Mouse (Mus musculus) liver, postnatal 0 days (tissue): ENCODE results near the gene Bid. TPM values are rescaled to one million over a fixed set of nuclear protein-coding genes. Genes with fewer than 3 reads are reported as not detected.
"Not testable (repeated sequence)": the region's sequence is repeated elsewhere in the genome, so short reads cannot be mapped to it uniquely, and the experiment has no call there.

Experiments used
- ATAC-seq: fragments of 200-750 bp; cut with Nextera tagmentation; 2 replicates; pipeline ENCODE4 v1.8.0; 2017; ENCODE audit warnings: mild to moderate bottlenecking, moderate library complexity
- DNase-seq: peaks from one replicate; pipeline ENCODE4 v3.0.0-alpha.2; 2016
- H3K27ac ChIP-seq: fragments of 300-500 bp; sonication (generic); 2 replicates; pipeline ENCODE4 v1.5.1; 2014; ENCODE audit warnings: antibody characterized with exemption, moderate library complexity, mild to moderate bottlenecking, low read depth
- H3K27me3 ChIP-seq: fragments of 300-500 bp; sonication (generic); 2 replicates; pipeline ENCODE4 v1.6.1; 2014; ENCODE audit warnings: low read length, control low read depth, mixed read lengths; ENCODE audit not compliant: insufficient read depth
- H3K36me3 ChIP-seq: fragments of 300-500 bp; sonication (generic); replicated peaks from 2 replicates; pipeline ENCODE4 v1.6.1; 2014; ENCODE audit warnings: mild to moderate bottlenecking, control low read depth, low read length, moderate library complexity, mixed read lengths; ENCODE audit not compliant: insufficient read depth
- H3K4me1 ChIP-seq: fragments of 300-500 bp; sonication (generic); 2 replicates; pipeline ENCODE4 v1.6.1; 2014; ENCODE audit warnings: antibody characterized with exemption, mild to moderate bottlenecking, control low read depth; ENCODE audit not compliant: insufficient read depth
- H3K4me2 ChIP-seq: fragments of 300-500 bp; sonication (generic); 2 replicates; pipeline ENCODE4 v1.6.1; 2014; ENCODE audit warnings: low read depth, mild to moderate bottlenecking, low read length, moderate library complexity, mixed read lengths
- H3K4me3 ChIP-seq: fragments of 300-500 bp; sonication (generic); 2 replicates; pipeline ENCODE4 v1.5.1; 2014; ENCODE audit warnings: low read depth, low read length
- H3K9ac ChIP-seq: fragments of 300-500 bp; sonication (generic); replicated peaks from 2 replicates; pipeline ENCODE4 v1.6.1; 2014; ENCODE audit warnings: mild to moderate bottlenecking, moderate library complexity
- H3K9me3 ChIP-seq: fragments of 300-500 bp; sonication (generic); 2 replicates; pipeline ENCODE4 v1.6.1; 2016; ENCODE audit warnings: mild to moderate bottlenecking, control low read depth, low read length, mixed read lengths
- CTCF ChIP-seq: sonication (generic); IDR thresholded peaks from 2 replicates; pipeline ENCODE4 v1.5.1; 2016; ENCODE audit warnings: antibody characterized with exemption, low read depth
- EP300 ChIP-seq: IDR thresholded peaks from 2 replicates; pipeline ENCODE4 v1.6.1; 2016; ENCODE audit warnings: antibody characterized with exemption, low read depth, mild to moderate bottlenecking
- WGBS: fragments of 180-500 bp; shearing (Covaris S2); extraction: QIAGEN DNeasy Blood & Tissue Kit; methylation state at CpG from one replicate; pipeline ENCODE4 v1.1.7; 2014; ENCODE audit not compliant: insufficient replicate concordance; 5-methylcytosine and 5-hydroxymethylcytosine counted together
- polyA plus RNA-seq: library from polyadenylated mRNA; unstranded; fragments of >200 nt; fragmentation: Nextera tagmentation; extraction: Ambion mirVana; gene quantifications from 2 replicates; pipeline ENCODE4 v1.2.1, GENCODE M21; 2015

Gene Bid
- polyA plus RNA-seq, 1 experiment from 2014 or later: 24.6 TPM

GRCm38 (mm10) chr6:120909501-120909900, 7.2 kb downstream of the Bid start:
- no peaks in the 10 kb centered on the region for H3K9me3 ChIP-seq
- DNase-seq (no peak), ATAC-seq (no peak)
- TF ChIP-seq CTCF (peak; percentile 15; the same call in 1 of the 2 replicates), EP300 (no peak)
- H3K4me3 ChIP-seq: no peak overlapping the region
- H3K4me2 ChIP-seq: no peak overlapping the region
- WGBS: 82% methylated on average over 3 of the region's 3 CpGs
- peaks cover 40% of the 10 kb centered on the region for H3K4me1 ChIP-seq
- H3K36me3 ChIP-seq: peaks cover 6% of the 10 kb centered on the region
- H3K9ac ChIP-seq: no peak overlapping the region
- no peaks in the 10 kb centered on the region for H3K27me3 ChIP-seq
- no peak overlapping the region for H3K27ac ChIP-seq

GRCm38 (mm10) chr6:120907876-120908597, 8.6 kb downstream of the Bid start:
- not testable (repeated sequence) for DNase-seq, H3K9ac ChIP-seq, H3K36me3 ChIP-seq, H3K9me3 ChIP-seq, H3K4me2 ChIP-seq, H3K4me3 ChIP-seq, H3K27me3 ChIP-seq, ATAC-seq
- 78% methylated on average over 9 of the region's 10 CpGs for WGBS
- H3K4me1 ChIP-seq: peaks cover 37% of the 10 kb centered on the region
- H3K27ac ChIP-seq: peak overlapping the region; percentile 30; the same call in 1 of the 2 replicates

GRCm38 (mm10) chr6:120906521-120906920, 10.1 kb downstream of the Bid start:
- H3K27ac ChIP-seq: no peak overlapping the region
- no peak overlapping the region for H3K4me3 ChIP-seq
- 92% methylated on average over 6 of the region's 6 CpGs for WGBS
- H3K4me2 ChIP-seq: no peak overlapping the region
- no peak overlapping the region for H3K9ac ChIP-seq
- peaks cover 6% of the 10 kb centered on the region for H3K36me3 ChIP-seq
- TF ChIP-seq CTCF (no peak), EP300 (no peak)
- H3K9me3 ChIP-seq: no peaks in the 10 kb centered on the region
- H3K27me3 ChIP-seq: no peaks in the 10 kb centered on the region
- DNase-seq (no peak), ATAC-seq (no peak)
- H3K4me1 ChIP-seq: peaks cover 21% of the 10 kb centered on the region

- no peak overlapping the region for H3K9ac ChIP-seq
- no peak overlapping the region for H3K4me3 ChIP-seq
- peaks cover 6% of the 10 kb centered on the region for H3K36me3 ChIP-seq
- no peaks in the 10 kb centered on the region for H3K27me3 ChIP-seq
- H3K4me1 ChIP-seq: peaks cover 10% of the 10 kb centered on the region
- no peaks in the 10 kb centered on the region for H3K9me3 ChIP-seq
- ATAC-seq: peak; percentile 66
- WGBS: 72% methylated on average over 5 of the region's 5 CpGs
- no peak for TF ChIP-seq EP300
- no peak for TF ChIP-seq CTCF
- no peak for DNase-seq
- peak overlapping the region; percentile 57 for H3K27ac ChIP-seq
- H3K4me2 ChIP-seq: no peak overlapping the region
These were observed 11.5 kb downstream of the Bid start for GRCm38 (mm10) chr6:120905111-120905510.

DNA sequence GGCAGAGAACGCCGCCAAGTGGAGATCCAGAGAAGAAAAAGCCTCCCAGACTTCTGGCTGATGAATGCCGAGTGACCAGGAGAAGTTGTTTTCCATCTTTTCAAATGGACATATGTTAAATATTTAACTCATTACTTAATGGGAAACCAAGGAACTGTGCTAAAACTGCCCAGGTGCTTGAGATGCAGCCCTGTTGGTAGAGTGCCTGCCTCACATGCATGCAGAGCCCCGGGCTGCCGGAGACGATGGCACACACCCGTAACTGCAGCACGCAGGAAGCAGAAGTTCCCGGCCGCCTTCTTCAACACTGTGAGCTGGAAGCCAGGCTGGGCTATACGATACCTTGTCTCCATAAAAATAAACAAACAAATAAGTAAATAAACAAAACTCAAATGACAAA, 12.7 kb downstream of the Bid start:
- ATAC-seq (no peak), DNase-seq (no peak)
- H3K9me3 ChIP-seq: no peaks in the 10 kb centered on the region
- H3K4me2 ChIP-seq: peak overlapping the region; percentile 47
- H3K4me1 ChIP-seq: peaks cover 10% of the 10 kb centered on the region
- no peak overlapping the region for H3K4me3 ChIP-seq
- 61% methylated on average over 11 of the region's 11 CpGs for WGBS
- no peak for TF ChIP-seq CTCF
- TF ChIP-seq EP300: no peak
- peak overlapping the region; percentile 58 for H3K27ac ChIP-seq
- H3K27me3 ChIP-seq: no peaks in the 10 kb centered on the region
- peaks cover 6% of the 10 kb centered on the region for H3K36me3 ChIP-seq
- no peak overlapping the region for H3K9ac ChIP-seq

GRCm38 (mm10) chr6:120903450-120903912, 13.2 kb downstream of the Bid start:
- Histone ChIP-seq H3K4me3 (no peak overlapping the region), H3K36me3 (peaks cover 8% of the 10 kb centered on the region), H3K9me3 (no peaks in the 10 kb centered on the region), H3K27ac (peak overlapping the region; percentile 58), H3K27me3 (no peaks in the 10 kb centered on the region), H3K4me1 (peaks cover 10% of the 10 kb centered on the region), H3K9ac (no peak overlapping the region), H3K4me2 (peak overlapping the region; percentile 47)
- DNase-seq (peak; percentile 64), ATAC-seq (peak; percentile 75)
- 29% methylated on average over 5 of the region's 5 CpGs for WGBS
- TF ChIP-seq CTCF (peak; percentile 83), EP300 (peak; percentile 12; the same call in 1 of the 2 replicates)
